Mouse (Mus musculus) C2C12 (cell line): ENCODE data around the gene Cldn24. TPM values are rescaled to one million over a fixed set of nuclear protein-coding genes. Genes with fewer than 3 reads are reported as not detected.

Source experiments
- H3K27me3 ChIP-seq: one replicate; pipeline ENCODE4 v1.6.1; 2011; ENCODE audit not compliant: control insufficient read depth, insufficient read depth, insufficient read length
- H3K36me3 ChIP-seq: one replicate; pipeline ENCODE4 v1.6.1; 2011; ENCODE audit not compliant: control insufficient read depth, insufficient read depth
- H3K4me3 ChIP-seq: one replicate; pipeline ENCODE4 v1.5.1; 2011; ENCODE audit warnings: mild to moderate bottlenecking, control low read depth; ENCODE audit not compliant: poor library complexity, insufficient read depth, severe bottlenecking
- H3K79me2 ChIP-seq: one replicate; pipeline ENCODE4 v1.6.1; 2011; ENCODE audit not compliant: control insufficient read depth, insufficient read depth
- H3K79me3 ChIP-seq: one replicate; pipeline ENCODE4 v1.6.1; 2011; ENCODE audit warnings: low read depth, control low read depth
- H3ac ChIP-seq: one replicate; pipeline ENCODE3; 2011; ENCODE audit warnings: low read depth; ENCODE audit not compliant: control insufficient read depth, insufficient read length
- CEBPB ChIP-seq: IDR thresholded peaks from one replicate; pipeline ENCODE4 v1.6.1; 2011; ENCODE audit warnings: low read depth, mild to moderate bottlenecking, control low read depth, moderate library complexity
- CTCF ChIP-seq: IDR thresholded peaks from one replicate; pipeline ENCODE4 v1.5.1; 2011; ENCODE audit not compliant: control insufficient read depth, insufficient read depth, insufficient read length
- FOSL1 ChIP-seq: IDR thresholded peaks from one replicate; pipeline ENCODE4 v1.8.0; 2011; ENCODE audit warnings: mild to moderate bottlenecking, low read length; ENCODE audit not compliant: poor library complexity, insufficient read depth, severe bottlenecking
- MAX ChIP-seq: IDR thresholded peaks from one replicate; pipeline ENCODE4 v1.6.1; 2011; ENCODE audit warnings: mild to moderate bottlenecking, control low read depth
- MYOD1 ChIP-seq: IDR thresholded peaks from one replicate; pipeline ENCODE4 v1.6.1; 2011; ENCODE audit warnings: low read depth; ENCODE audit not compliant: control insufficient read depth, insufficient read length
- MYOG ChIP-seq: IDR thresholded peaks from one replicate; pipeline ENCODE4 v1.6.1; 2011; ENCODE audit not compliant: control insufficient read depth, insufficient read length; ENCODE audit errors: extremely low read depth
- USF1 ChIP-seq: IDR thresholded peaks from one replicate; pipeline ENCODE4 v1.6.1; 2011; ENCODE audit warnings: low read depth, mild to moderate bottlenecking, control low read depth, moderate library complexity
- polyA plus RNA-seq: library from polyadenylated mRNA; unstranded; fragments of >200 nt; fragmentation: generic; extraction: Trizol; gene quantifications from one replicate; pipeline ENCODE4 v1.2.1, GENCODE M21; 2012; ENCODE audit warnings: missing spikeins

The Cldn24 gene
- polyA plus RNA-seq, 1 experiment, result not detected

DNA sequence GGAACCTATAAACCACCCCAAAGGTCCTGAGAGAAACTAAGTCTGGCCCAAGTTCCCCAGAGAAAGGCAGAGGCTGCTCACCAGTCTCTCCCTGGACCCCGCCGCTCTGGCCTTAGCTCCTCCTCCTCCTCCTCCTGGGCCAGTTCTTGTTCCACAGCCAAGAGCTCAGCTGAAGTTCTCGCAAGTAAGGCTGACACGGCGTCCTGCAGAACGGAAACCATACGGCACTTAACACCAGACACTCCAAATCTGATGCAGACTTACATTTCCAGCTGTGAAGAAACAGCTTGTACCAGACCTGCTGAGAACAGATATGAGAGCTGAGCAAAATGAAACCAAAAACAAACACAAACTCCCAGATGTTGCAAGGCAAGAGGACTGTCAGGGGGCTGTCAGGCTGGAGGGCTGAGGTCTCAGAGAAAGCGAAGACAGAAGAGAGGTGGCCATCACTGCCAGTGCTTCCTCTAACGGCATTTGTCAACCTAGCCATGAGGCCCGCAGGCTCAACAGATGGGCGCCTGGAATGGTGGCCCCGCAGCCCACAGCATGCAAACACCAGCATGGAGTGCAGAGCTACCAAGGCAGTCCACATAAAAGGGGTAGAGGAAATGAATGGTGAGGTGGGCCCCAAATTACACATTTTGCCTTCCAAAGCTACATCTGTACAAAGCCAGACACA is 30.0 kb downstream of the Cldn24 start:
- Histone ChIP-seq H3K4me3 (no peak overlapping the region), H3K36me3 (peaks cover 60% of the 10 kb centered on the region), H3K79me2 (no peaks in the 10 kb centered on the region), H3K79me3 (no peaks in the 10 kb centered on the region), H3ac (no peak overlapping the region), H3K27me3 (no peaks in the 10 kb centered on the region)
- TF ChIP-seq CTCF (no peak), MAX (no peak), USF1 (no peak), CEBPB (no peak), FOSL1 (no peak), MYOD1 (no peak), MYOG (no peak)

DNA sequence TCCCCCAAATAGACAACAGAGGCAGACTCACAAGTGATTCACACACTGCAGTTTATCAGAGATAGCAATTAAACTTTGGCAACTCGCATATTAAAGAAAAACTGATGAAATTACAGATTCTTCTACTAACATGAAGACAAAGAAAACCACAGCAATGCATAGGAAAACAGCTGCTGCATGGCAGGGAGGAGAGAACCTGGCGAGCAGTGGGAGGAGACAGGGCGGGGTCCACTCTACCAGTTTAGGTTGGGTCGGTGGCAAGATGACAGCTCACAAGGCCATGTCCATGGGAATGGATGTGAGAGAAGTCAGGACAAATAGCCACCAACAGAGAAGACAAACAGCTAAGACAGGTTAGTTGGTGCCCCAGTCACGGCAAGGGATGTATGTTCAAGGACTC is 30.8 kb downstream of the Cldn24 start:
- H3K79me3 ChIP-seq, result no peaks in the 10 kb centered on the region
- TF ChIP-seq USF1 (no peak), MYOD1 (peak; percentile 75)
- no peaks in the 10 kb centered on the region for H3K27me3 ChIP-seq
- H3K79me2 ChIP-seq, result no peaks in the 10 kb centered on the region
- H3K4me3 ChIP-seq, result no peak overlapping the region
- peaks cover 54% of the 10 kb centered on the region for H3K36me3 ChIP-seq
- no peak overlapping the region for H3ac ChIP-seq

DNA sequence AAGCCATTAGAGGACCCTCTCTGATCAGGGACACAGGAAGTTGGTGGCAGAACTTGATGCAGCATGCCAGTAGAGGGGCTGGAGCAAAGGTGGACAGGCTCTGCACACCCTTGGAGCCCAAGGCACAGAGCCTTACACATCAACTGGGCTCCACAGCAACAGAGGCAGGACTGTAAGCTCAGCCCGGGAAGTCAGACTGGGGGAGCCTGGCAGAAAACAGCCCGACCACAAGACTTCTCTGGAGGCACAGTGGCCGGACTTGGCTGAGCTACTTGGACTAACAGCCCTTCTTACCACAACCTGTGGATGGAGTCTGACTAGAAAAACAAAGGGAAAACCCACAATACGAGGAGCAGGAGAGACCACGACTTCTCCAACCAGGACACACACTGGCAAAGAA is 31.4 kb downstream of the Cldn24 start:
- TF ChIP-seq CTCF (no peak), MAX (no peak), USF1 (no peak), MYOG (no peak), MYOD1 (no peak), FOSL1 (no peak), CEBPB (no peak)
- Histone ChIP-seq H3K36me3 (peaks cover 54% of the 10 kb centered on the region), H3ac (no peak overlapping the region), H3K79me2 (no peaks in the 10 kb centered on the region), H3K4me3 (no peak overlapping the region), H3K27me3 (no peaks in the 10 kb centered on the region), H3K79me3 (no peaks in the 10 kb centered on the region)

DNA sequence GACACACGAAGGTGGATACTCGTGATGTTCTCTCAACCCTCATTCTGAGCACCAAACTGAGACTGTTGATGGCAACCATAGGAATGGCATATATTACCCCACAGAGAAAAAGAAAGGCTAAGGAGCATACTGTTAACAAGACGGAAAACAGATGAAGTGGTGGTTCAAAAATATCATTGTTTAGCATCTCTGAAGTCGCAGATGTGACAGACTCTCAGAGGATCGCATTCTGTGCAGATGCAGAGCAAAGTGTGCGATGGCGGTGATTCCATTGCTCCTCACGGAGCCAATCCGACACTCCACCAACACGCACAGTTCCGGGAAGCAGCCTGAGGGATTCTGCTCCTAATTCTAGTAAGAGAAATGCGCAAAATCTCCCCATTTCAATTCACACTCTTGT is 37.3 kb downstream of the Cldn24 start:
- TF ChIP-seq USF1 (no peak), MYOG (no peak), CTCF (no peak), CEBPB (no peak), MYOD1 (no peak), FOSL1 (no peak), MAX (no peak)
- peaks cover 64% of the 10 kb centered on the region for H3K36me3 ChIP-seq
- H3K79me2 ChIP-seq, result no peaks in the 10 kb centered on the region
- no peaks in the 10 kb centered on the region for H3K27me3 ChIP-seq
- H3K4me3 ChIP-seq, result no peak overlapping the region
- no peaks in the 10 kb centered on the region for H3K79me3 ChIP-seq
- no peak overlapping the region for H3ac ChIP-seq

DNA sequence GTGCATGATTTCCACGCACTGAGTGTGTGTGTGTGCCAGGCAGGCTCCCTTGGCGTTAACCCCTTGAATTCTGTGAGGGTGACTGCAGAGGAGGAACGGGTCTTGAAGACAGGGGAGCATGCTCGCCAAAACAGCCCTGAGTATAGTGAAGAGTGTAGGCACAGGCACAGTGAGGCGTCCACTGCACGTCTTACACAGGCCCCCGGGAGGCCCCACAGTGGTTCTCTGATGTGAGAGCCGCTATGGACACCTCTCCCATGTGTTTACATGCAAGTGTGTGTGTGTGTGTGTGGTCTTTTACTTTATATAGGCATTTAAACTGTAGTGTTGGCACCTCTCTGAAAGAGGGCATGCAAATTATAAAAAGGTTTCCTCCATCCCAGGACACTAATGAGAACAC is 44.6 kb downstream of the Cldn24 start:
- TF ChIP-seq MAX (no peak), USF1 (no peak), FOSL1 (no peak), MYOG (no peak), CTCF (no peak), MYOD1 (no peak), CEBPB (no peak)
- no peak overlapping the region for H3ac ChIP-seq
- no peaks in the 10 kb centered on the region for H3K27me3 ChIP-seq
- H3K79me3 ChIP-seq, result peaks cover under 1% of the 10 kb centered on the region
- H3K79me2 ChIP-seq, result no peaks in the 10 kb centered on the region
- no peak overlapping the region for H3K4me3 ChIP-seq
- H3K36me3 ChIP-seq, result peaks cover 77% of the 10 kb centered on the region

DNA sequence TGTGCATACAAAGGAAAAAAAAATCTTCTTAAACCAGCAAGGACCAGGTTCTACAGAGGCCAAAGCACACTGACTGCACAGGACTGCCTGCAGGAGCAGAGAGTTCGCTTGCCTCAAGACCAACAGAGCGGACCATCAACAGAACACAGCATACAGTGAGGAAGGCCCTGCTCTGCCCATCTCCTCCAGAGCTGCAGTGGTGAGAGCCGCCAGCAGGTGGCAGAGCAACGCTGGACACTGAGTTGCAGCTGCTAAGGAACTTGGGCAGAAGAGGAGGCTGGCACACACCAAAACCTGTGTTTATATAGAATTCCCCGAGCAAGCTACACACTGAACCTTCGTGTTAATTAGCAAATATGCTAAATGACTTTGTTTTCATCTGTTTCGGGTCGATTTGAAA is 45.1 kb downstream of the Cldn24 start:
- no peak for TF ChIP-seq FOSL1
- TF ChIP-seq CTCF, result peak; percentile 95
- no peak for TF ChIP-seq MYOD1
- no peak for TF ChIP-seq MYOG
- Histone ChIP-seq H3K4me3 (no peak overlapping the region), H3ac (no peak overlapping the region), H3K79me2 (no peaks in the 10 kb centered on the region), H3K79me3 (peaks cover 2% of the 10 kb centered on the region), H3K36me3 (peaks cover 79% of the 10 kb centered on the region), H3K27me3 (no peaks in the 10 kb centered on the region)

Other genes starting within 250 kb of the Cldn24 start
- gene Ing2, start 146.6 kb upstream of the Cldn24 start, polyA plus RNA-seq, result 8.3 TPM
- 3.8 TPM for gene Cdkn2aip, start 108.2 kb upstream of the Cldn24 start, polyA plus RNA-seq
- not detected for gene Cldn22, start 2.3 kb downstream of the Cldn24 start, polyA plus RNA-seq
- gene Wwc2, start 168.8 kb downstream of the Cldn24 start, polyA plus RNA-seq, result 15.3 TPM